Mouse (Mus musculus) CH12.LX (cell line): Measurements from ENCODE around the gene Elk3.

Experiments
- CHD2 ChIP-seq: IDR thresholded peaks from 2 replicates; pipeline ENCODE4 v1.6.1; 2011; ENCODE audit warnings: low read length, improper control_type of control experiment
- CTCF ChIP-seq, 2 experiments: IDR thresholded peaks in 1 of 2; conservative IDR thresholded peaks in 1 of 2; 2 replicates each; pipeline ENCODE4 v1.5.1; 2011 to 2012; ENCODE audit warnings: low read depth in 2 of 2, low read length in 2 of 2, improper control_type of control experiment in 1 of 2, inconsistent platforms in 1 of 2, mild to moderate bottlenecking in 1 of 2, moderate library complexity in 1 of 2
- E2F4 ChIP-seq: IDR thresholded peaks from 2 replicates; pipeline ENCODE4 v1.6.1; 2011; ENCODE audit warnings: low read depth, low read length, improper control_type of control experiment; ENCODE audit not compliant: insufficient replicate concordance
- ELF1 ChIP-seq: IDR thresholded peaks from 2 replicates; pipeline ENCODE4 v1.6.1; 2014; ENCODE audit warnings: low read depth, mild to moderate bottlenecking, inconsistent platforms, low read length, improper control_type of control experiment
- EP300 ChIP-seq: IDR thresholded peaks from 2 replicates; pipeline ENCODE4 v1.6.1; 2011; ENCODE audit warnings: low read length, improper control_type of control experiment
- IRF4 ChIP-seq: IDR thresholded peaks from 2 replicates; pipeline ENCODE4 v1.6.1; 2014; ENCODE audit warnings: low read depth, mild to moderate bottlenecking, inconsistent platforms, low read length, improper control_type of control experiment
- MAFK ChIP-seq: IDR thresholded peaks from 2 replicates; pipeline ENCODE4 v1.6.1; 2011; ENCODE audit warnings: low read length, improper control_type of control experiment; ENCODE audit not compliant: insufficient replicate concordance
- PAX5 ChIP-seq: IDR thresholded peaks from 2 replicates; pipeline ENCODE4 v1.6.1; 2012; ENCODE audit warnings: low read length, inconsistent platforms, mixed read lengths
- POLR2A ChIP-seq: IDR thresholded peaks from 2 replicates; pipeline ENCODE4 v1.6.1; 2011; ENCODE audit warnings: low read depth, mild to moderate bottlenecking, improper control_type of control experiment, low read length
- RAD21 ChIP-seq: IDR thresholded peaks from 2 replicates; pipeline ENCODE4 v1.6.1; 2011; ENCODE audit warnings: low read depth, mild to moderate bottlenecking, low read length, improper control_type of control experiment, moderate library complexity
- UBTF ChIP-seq: IDR thresholded peaks from 2 replicates; pipeline ENCODE4 v1.6.1; 2012; ENCODE audit warnings: low read depth, mild to moderate bottlenecking, inconsistent platforms, low read length, improper control_type of control experiment, moderate library complexity
- ZMIZ1 ChIP-seq: IDR thresholded peaks from 2 replicates; pipeline ENCODE4 v1.6.1; 2012; ENCODE audit warnings: low read depth, mild to moderate bottlenecking, inconsistent platforms, low read length, improper control_type of control experiment
- ZNF384 ChIP-seq: IDR thresholded peaks from 2 replicates; pipeline ENCODE4 v1.6.1; 2012; ENCODE audit warnings: low read depth, low read length, improper control_type of control experiment, inconsistent platforms

- TF ChIP-seq CTCF (conservative IDR thresholded peaks at IDR 0.05 in 1 of 2, IDR thresholded peaks at IDR 0.05 in 1 of 2; ENCODE audit: low read depth in 2 of 2, low read length in 2 of 2) (no peak), EP300 (no peak), PAX5 (no peak), ZMIZ1 (no peak), E2F4 (no peak), RAD21 (no peak), POLR2A (no peak), UBTF (no peak), IRF4 (no peak), MAFK (no peak), ELF1 (no peak), CHD2 (no peak), ZNF384 (no peak)
These were observed 83.0 kb downstream of the Elk3 start for GRCm38 (mm10) chr10:93227921-93228320.
